Mouse (Mus musculus) liver, embryonic 11.5 days (tissue): ENCODE measurements around the gene Srsf6. TPM values are rescaled to one million over a fixed set of nuclear protein-coding genes. Genes with fewer than 3 reads are reported as not detected.

Experiments
- ATAC-seq: fragments of 200-750 bp; cut with Nextera tagmentation; replicated peaks from 2 replicates; pipeline ENCODE4 v1.8.0; 2017; ENCODE audit warnings: moderate number of reproducible peaks, mild to moderate bottlenecking, moderate TSS enrichment, moderate library complexity; ENCODE audit not compliant: low FRiP score
- DNase-seq: peaks from one replicate; pipeline ENCODE4 v3.0.0-alpha.2; 2017; ENCODE audit warnings: low spot score
- H3K27ac ChIP-seq: fragments of 300-500 bp; sonication (generic); 2 replicates; pipeline ENCODE4 v1.5.1; 2014; ENCODE audit warnings: mild to moderate bottlenecking, low read depth, low read length, control low read depth
- H3K27me3 ChIP-seq: fragments of 300-500 bp; sonication (generic); replicated peaks from 2 replicates; pipeline ENCODE4 v1.6.1; 2014; ENCODE audit warnings: low read length, mixed read lengths; ENCODE audit not compliant: control insufficient read depth, insufficient read depth
- H3K36me3 ChIP-seq: fragments of 300-500 bp; sonication (generic); 2 replicates; pipeline ENCODE4 v1.6.1; 2014; ENCODE audit warnings: mild to moderate bottlenecking, low read length, moderate library complexity, mixed read lengths; ENCODE audit not compliant: control insufficient read depth, insufficient read depth
- H3K4me1 ChIP-seq: fragments of 300-500 bp; sonication (generic); replicated peaks from 2 replicates; pipeline ENCODE4 v1.6.1; 2014; ENCODE audit warnings: low read length, mixed read lengths; ENCODE audit not compliant: control insufficient read depth, insufficient read depth
- H3K4me2 ChIP-seq: fragments of 300-500 bp; sonication (generic); 2 replicates; pipeline ENCODE4 v1.6.1; 2014; ENCODE audit warnings: mild to moderate bottlenecking, control low read depth, moderate library complexity
- H3K4me3 ChIP-seq: fragments of 300-500 bp; sonication (generic); 2 replicates; pipeline ENCODE4 v1.5.1; 2014; ENCODE audit warnings: low read depth, low read length, control low read depth
- H3K9ac ChIP-seq: fragments of 300-500 bp; sonication (generic); 2 replicates; pipeline ENCODE4 v1.6.1; 2014; ENCODE audit warnings: low read depth, low read length, control low read depth
- H3K9me3 ChIP-seq: fragments of 300-500 bp; sonication (generic); 2 replicates; pipeline ENCODE4 v1.6.1; 2016; ENCODE audit warnings: low read length, inconsistent platforms, mixed read lengths; ENCODE audit not compliant: control insufficient read depth
- WGBS: fragments of 180-500 bp; shearing (Covaris S2); extraction: QIAGEN DNeasy Blood & Tissue Kit; methylation state at CpG from one replicate; pipeline ENCODE4 v1.1.7; 2014; 5-methylcytosine and 5-hydroxymethylcytosine counted together
- polyA plus RNA-seq: library from polyadenylated mRNA; unstranded; fragments of >200 nt; fragmentation: Nextera tagmentation; extraction: Ambion mirVana; gene quantifications from 2 replicates; pipeline ENCODE4 v1.2.1, GENCODE M21; 2014

Gene Srsf6
- polyA plus RNA-seq, 1 experiment from 2014 or later, result 240 TPM

- WGBS, result 87% methylated on average over 6 of the region's 6 CpGs
- Histone ChIP-seq H3K27ac (no peak overlapping the region), H3K9me3 (no peaks in the 10 kb centered on the region)
Observed at GRCm38 (mm10) chr2:162984381-162984780, 53.1 kb downstream of the Srsf6 start.

GRCm38 (mm10) chr2:162985923-162986322, 54.6 kb downstream of the Srsf6 start:
- Histone ChIP-seq H3K9me3 (no peaks in the 10 kb centered on the region), H3K36me3 (no peaks in the 10 kb centered on the region), H3K4me2 (no peak overlapping the region), H3K9ac (no peak overlapping the region), H3K4me3 (no peak overlapping the region), H3K27ac (no peak overlapping the region), H3K4me1 (no peaks in the 10 kb centered on the region), H3K27me3 (no peaks in the 10 kb centered on the region)
- 63% methylated on average over 3 of the region's 3 CpGs for WGBS
- DNase-seq (no peak), ATAC-seq (no peak)

More at GRCm38 (mm10) chr2:162984381-162984780, 53.1 kb downstream of the Srsf6 start:
- H3K4me2 ChIP-seq, result no peak overlapping the region
- no peaks in the 10 kb centered on the region for H3K36me3 ChIP-seq
- ATAC-seq (no peak), DNase-seq (no peak)
- H3K27me3 ChIP-seq, result no peaks in the 10 kb centered on the region
- H3K4me1 ChIP-seq, result no peaks in the 10 kb centered on the region
- H3K4me3 ChIP-seq, result no peak overlapping the region
- H3K9ac ChIP-seq, result no peak overlapping the region

Other genes with a start within 250 kb of the Srsf6 start
- 0.05 and 0.08 TPM in 2 replicates for gene L3mbtl1, start 11.9 kb downstream of the Srsf6 start, polyA plus RNA-seq
- 2.8 and 3.3 TPM in 2 replicates for gene Sgk2, start 55.8 kb downstream of the Srsf6 start, polyA plus RNA-seq
- gene Ift52, start 85.8 kb downstream of the Srsf6 start, polyA plus RNA-seq, result 43.0 and 44.8 TPM in 2 replicates
- 69.2 and 70.9 TPM in 2 replicates for gene Mybl2, start 123.2 kb downstream of the Srsf6 start, polyA plus RNA-seq
- not detected in 2 replicates for gene Gtsf1l, start 156.3 kb downstream of the Srsf6 start, polyA plus RNA-seq